Mouse (Mus musculus) adrenal gland, postnatal 25 days (tissue): Measurements from ENCODE around the gene Slc4a8. TPM values are rescaled to one million over a fixed set of nuclear protein-coding genes. Genes with fewer than 3 reads are reported as not detected.
"Not testable (repeated sequence)": the region's sequence is repeated elsewhere in the genome, so short reads cannot be mapped to it uniquely, and the experiment has no call there.

Source experiments
- DNase-seq: peaks from one replicate; pipeline ENCODE4 v3.0.0; 2021; ENCODE audit warnings: mixed read lengths
- total RNA-seq: library from RNA; stranded (reverse); gene quantifications from 2 replicates; pipeline ENCODE4 v1.2.3, GENCODE M21; 2021

Slc4a8 gene
- total RNA-seq, 1 experiment from 2014 or later, result 6.3 TPM

DNA sequence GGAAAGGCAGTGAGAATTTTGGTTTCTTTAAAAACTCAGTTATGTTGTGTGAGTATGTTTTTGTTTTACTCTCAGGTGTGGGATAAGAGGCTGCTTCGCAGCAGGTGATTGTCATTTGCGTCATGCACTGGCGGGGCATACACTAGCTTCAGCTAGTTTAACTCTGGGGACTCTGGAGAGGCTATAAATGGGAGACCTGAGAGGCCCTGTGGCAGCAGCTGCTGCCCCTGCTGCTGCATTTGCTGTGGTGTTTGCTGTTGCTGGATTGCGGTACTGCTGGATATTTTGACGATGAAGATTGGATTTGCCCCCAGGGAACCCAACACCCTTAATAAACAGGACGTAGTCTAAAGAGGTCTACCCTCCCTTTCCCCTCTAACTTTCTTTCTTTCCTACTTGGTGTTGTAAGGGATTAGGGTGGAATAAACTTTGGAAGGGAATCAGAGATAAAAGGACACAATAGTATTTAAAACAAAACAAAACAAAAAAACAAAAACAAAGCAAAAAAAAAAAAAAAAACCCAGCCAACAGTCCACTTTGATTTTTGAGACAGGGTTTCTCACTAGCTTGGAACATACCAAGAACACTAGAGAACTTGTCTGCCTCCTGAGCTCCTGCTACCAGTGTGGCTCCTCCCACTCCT is 14.9 kb upstream of the Slc4a8 start:
- no peak for DNase-seq

GRCm38 (mm10) chr15:100747121-100747963 is 14.2 kb upstream of the Slc4a8 start:
- peak; percentile 21 for DNase-seq

DNA sequence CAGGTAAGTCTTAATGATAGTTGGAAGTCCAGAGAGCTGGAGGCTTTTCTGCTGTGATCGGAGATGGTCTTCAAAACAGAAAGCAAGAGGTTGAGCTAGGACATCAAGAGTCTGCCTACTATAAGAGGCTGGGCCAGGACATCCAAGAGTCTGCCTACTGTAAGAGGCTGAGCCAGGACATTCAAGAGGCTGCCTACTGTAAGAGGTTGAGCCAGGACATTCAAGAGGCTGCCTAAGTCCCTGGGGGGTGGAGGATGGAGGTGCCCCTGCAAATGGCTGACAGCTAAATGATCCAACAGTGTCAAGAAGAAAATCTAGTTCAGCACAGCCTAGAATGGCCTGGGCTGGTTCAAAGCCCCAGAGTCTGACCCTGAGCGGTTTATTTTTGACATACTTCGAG is 13.0 kb upstream of the Slc4a8 start:
- no peak for DNase-seq

DNA sequence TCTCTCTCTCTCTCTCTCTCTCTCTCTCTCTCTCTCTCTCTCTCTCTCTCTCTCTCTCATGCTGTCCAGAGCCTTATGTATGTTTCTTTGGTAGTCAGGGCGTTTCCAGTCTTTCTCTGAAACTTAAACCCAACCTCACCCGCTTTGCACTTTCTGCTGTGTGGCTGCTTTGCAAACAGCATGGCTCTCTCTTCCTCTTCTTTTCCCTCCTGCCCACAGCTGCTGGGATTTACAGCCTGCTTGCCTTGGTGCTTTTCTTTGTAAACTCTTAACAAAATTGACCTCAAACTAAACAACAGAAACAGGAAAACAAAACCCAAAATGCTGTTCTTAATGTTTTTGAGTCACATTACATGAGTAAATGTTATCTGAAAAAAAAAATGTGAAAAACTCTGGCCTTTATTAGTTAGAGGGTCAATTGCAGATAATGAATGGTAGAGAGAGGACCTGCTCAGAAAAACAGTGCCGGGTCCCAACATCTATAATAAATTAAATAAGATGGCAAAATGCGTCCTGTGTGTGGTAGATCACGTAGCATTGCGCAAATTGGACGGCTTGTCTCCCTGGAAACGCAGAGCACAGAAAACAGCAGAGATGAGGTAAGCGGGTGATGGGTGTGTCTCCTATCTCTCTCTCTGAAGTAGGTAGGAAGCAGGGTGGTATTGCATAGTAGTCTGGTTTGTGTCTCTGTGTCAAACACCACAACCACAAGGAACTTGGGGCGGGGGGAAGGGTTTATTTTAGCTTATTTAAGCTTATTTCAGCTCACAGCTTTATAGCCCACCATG is 11.6 kb upstream of the Slc4a8 start:
- DNase-seq, result no peak

GRCm38 (mm10) chr15:100752439-100752838 is 9.1 kb upstream of the Slc4a8 start:
- no peak for DNase-seq

DNA sequence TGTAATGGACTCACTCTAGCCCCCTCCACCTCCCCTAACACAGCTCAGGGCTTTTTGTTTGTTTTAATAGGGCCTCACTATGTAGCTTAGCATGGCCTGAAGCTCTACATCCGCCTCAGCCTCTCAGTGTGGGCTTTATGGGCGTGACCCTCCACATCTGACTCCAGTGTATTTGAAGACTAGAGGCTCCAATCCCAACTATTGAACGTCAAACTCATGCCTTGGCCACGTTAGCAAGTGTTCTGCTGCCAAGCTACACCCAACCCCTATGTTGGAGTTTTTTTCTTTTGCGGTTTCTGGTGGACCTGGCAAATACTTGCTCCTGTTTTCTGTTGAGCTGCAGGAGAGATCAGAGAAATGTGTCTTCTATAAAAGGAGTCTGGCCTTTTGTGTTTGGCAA is 8.5 kb upstream of the Slc4a8 start:
- DNase-seq, result no peak

- DNase-seq, result no peak
These were observed 7.5 kb upstream of the Slc4a8 start for GRCm38 (mm10) chr15:100754041-100754440.

DNA sequence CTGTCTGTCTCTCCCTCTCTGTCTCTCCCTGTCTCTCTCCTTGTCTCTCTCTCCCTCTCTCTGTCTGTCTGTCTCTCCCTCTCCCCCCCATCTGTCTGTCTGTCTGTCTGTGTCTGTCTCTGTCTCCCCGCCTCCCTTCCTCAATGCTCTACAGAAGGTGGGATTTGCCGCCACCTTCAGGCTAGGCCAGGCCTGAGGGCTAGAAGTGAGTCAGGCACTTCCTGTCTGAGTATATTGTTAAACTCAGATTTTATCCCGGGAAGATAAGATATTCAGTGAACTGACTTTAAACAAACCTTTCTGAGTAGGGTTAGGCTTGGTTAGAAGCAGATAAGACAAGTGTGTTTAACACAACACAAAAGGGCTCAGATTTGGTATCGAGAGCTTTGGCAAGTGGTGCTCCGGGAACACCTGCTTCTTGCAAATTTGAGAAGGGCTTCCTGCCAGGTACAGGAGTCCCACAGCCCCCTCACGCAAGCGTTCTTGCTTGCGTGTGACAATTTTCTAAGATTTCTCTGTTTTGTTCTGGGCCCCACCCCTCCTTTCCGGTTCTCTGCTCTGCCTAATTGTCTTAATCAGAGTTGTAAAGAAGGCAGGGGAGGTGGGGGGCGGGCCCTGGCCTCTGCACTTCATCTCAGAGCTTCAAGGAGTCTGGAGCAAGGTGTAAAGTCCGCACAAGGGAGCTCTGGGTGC is 6.6 kb upstream of the Slc4a8 start:
- DNase-seq, result peak; percentile 34

DNA sequence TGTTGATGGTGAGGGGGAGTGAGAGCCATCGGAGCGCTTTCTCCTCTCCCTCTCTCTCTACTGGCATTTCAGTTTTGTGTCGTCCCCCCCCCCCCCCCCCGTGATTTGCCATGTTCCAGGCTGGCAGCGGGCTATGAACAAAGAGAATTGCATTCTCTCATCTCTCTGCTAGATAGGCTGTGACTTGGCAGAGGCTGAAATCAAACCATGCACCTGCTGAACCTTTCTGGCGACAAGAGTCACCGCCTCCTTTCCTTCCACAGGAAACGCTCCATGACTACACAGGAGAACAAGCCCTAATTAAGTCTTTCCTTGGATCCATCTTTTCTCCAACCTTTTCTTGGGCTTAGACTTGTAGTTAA is 6.1 kb upstream of the Slc4a8 start:
- no peak for DNase-seq

DNA sequence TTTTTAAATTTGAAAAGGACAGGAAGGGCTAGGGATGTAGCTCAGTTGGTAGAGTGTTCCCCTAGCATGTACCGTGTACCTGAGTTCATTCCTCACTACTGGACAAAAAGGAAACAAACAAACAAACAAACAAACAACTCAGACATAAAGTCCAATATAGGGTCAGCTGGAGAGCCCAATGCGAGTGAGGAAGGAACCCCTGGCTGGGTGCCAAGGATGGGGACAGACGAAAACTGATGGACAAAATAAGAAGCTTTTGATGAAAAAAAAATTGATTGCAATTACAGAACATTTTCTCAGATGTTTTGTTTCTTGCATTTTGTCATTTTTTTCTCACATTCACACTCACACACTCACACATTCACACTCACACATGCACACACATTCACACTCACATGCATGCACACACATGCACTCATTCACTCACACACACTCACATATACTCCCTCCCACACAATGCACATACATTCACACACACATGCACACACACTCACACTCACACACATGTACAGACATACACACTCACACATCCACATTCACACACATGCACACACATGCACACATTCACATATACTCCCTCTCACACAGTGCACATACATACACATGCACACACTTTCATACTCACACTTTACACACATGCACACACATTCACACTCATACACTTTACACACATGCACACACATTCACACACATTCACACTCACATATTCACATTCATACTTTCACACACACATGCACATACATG is 5.5 kb upstream of the Slc4a8 start:
- DNase-seq, result no peak

- peak; percentile 58 for DNase-seq
These were observed 4.0 kb upstream of the Slc4a8 start for GRCm38 (mm10) chr15:100757527-100757978.

- no peak for DNase-seq
These were observed 2.3 kb upstream of the Slc4a8 start for GRCm38 (mm10) chr15:100759286-100759685.

DNA sequence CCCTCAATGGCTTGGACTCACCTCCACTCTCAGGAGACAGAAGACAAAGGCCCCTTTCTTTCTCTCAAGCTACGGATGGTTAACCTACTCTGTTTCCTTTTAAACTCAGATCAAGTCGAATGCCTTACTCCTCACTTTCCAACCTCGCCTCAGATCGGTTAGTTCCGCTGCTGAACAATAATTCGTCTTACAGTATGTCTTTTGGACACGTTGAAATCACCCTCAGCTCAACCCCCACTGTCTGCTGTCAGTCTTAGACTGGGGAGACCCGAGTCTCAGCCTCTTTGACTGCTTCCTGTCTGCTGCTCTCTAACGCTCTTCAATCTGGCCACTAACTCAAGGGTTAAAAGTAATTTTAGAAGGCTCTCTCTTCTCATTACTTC is 520 bp upstream of the Slc4a8 start:
- no peak for DNase-seq

GRCm38 (mm10) chr15:100762649-100763048 is 1.1 kb downstream of the Slc4a8 start:
- DNase-seq, result no peak

- DNase-seq, result no peak
These were observed 2.8 kb downstream of the Slc4a8 start for GRCm38 (mm10) chr15:100764163-100764951.

DNA sequence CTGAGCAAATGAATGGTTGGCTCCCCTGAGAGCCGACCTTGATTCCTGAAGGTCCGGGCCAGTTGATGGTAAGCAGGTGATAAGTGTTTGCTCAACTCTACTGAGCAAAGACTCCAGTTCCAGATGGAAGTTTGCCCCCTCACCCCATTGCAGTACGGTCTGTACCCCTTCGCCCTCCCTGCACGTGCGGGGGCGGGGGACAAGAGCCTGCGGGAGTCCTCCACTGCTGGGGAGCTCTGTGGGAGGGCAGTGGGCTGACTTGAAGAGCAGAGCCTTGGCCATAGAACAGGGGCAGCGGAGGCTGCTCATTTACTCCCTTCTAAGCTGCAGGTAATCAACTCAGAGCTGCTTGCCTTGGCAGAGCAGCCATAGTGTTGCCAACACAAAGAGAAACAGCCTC is 5.3 kb downstream of the Slc4a8 start:
- DNase-seq, result no peak

DNA sequence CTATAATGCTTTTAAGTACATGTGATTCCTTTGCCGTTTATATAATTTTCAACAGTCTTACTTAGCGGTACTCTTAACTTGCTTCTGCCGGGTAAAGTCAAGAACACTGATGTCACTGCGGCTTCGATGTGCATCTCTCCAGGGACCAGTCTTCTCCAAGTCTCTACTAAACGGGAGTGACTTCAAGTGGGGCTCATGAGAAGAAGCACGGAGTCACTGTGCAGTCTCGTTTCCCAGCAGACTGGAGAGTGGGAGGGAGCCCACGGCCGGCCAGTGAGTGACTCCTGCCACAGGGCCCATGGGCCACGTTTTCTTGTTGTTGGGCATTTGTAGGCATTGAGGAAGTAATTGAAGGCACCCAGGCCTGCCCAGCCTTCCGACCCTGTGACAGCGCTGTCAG is 6.3 kb downstream of the Slc4a8 start:
- DNase-seq, result no peak

GRCm38 (mm10) chr15:100769023-100769422 is 7.5 kb downstream of the Slc4a8 start:
- not testable (repeated sequence) for DNase-seq

- DNase-seq, result no peak
These were observed 8.8 kb downstream of the Slc4a8 start for GRCm38 (mm10) chr15:100770338-100770737.

GRCm38 (mm10) chr15:100772685-100773084 is 11.1 kb downstream of the Slc4a8 start:
- no peak for DNase-seq

DNA sequence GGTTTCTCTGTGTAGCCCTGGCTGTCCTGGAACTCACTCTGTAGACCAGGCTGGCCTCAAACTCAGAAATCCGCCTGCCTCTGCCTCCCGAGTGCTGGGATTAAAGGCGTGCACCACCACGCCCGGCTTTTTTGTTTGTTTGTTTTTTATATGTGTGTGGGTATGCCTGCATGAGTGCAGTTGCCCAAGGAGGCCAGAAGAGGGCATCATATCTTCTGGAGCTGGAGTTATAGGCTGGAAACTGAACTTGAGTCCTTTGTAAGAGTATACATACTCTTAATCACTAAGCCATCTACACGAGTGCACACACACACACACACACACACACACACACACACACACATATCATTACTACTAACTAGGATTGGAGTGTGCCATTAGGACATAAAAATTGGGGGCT is 12.3 kb downstream of the Slc4a8 start:
- DNase-seq, result not testable (repeated sequence)
